Mouse (Mus musculus) retina, postnatal 7 days (tissue): Measurements from ENCODE around the gene Rbm19.
"Not testable (repeated sequence)": the region's sequence is repeated elsewhere in the genome, so short reads cannot be mapped to it uniquely, and the experiment has no call there.

Source experiments
- DNase-seq: peaks from one replicate; pipeline ENCODE4 v3.0.0-alpha.2; 2012; ENCODE audit warnings: low read depth, low spot score

Rbm19 gene

DNA sequence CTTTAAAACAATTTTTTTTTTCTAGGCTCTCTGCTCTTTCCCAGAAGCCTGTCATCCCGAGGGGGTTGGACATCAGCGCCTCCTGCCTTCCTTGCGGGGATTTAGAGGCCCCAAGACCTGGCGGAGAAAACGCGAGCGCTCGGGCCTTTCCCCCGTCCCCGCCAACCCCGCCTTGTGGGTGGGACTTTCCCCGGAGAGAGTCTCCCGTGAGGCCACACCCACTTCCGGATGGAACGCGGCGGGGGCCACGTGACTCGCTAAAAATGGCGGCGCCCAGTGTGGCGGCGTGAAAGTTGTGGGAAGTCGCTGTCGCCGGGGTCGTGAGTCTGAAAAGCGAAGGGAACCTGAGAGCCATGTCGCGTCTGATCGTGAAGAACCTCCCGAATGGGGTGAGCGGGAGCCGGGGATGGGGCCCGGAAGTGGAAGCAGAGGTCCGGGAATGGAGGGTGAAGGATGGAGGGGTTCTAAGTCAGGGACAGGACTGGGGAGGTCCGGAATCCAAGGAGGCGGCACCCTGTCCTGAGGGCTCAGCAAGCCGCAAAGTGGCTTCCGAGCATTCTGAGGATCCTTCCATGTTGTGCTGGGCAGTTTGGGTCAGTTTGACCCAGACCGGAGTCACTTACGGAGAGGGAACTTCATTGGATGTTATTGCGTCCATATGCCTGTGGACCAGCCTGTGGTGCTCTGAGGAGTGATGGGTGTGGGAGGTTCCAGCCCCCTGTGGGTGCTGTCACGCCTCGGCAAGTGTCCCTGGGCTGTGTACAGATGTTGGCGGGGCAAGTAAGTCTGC lies at the start of gene Rbm19:
Gene Rbm19 (plus strand): TSS at position 205 of the 790 bp plus-strand sequence.
- peak; percentile 88 for DNase-seq

DNA sequence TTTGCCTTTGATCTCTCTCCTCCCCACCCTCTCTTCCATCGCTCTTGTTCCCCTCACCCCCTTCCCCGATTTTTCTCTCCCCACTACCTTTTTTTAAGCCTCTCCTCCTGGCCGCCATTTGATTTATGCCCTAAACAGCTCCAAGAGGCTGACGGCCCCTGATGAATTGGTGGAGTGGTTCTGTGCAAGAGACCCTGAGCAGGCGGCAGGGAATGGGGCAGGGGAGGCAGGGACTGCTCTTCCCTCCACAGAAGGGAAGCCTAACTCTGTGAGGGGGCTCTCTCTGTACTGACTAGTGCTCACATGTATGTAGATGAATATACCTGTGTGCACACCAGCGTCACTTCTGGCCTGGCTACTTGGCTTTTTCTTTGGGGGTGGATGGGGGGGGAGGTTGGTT lies 49.0 kb upstream of the Rbm19 start:
- no peak for DNase-seq

DNA sequence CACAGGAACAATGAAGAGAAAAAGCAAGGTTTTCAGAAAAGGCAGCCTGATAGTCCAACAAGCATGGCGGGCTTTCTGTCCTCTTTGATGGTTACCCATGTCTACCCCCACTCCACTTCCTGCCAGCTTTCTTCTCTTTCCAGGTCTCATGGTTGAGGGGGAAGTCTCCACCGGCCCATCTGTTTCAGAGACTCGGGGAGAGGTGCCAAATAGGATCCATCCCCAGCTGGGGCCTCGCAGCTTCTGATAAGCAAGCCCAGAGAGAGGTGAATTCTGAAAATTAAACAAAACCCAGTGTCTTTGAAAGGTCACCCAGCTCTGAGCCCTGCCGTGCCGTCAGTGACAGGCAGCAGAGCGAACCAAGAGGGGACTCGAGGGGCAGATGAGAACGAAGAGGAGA lies 42.2 kb upstream of the Rbm19 start:
- no peak for DNase-seq

DNA sequence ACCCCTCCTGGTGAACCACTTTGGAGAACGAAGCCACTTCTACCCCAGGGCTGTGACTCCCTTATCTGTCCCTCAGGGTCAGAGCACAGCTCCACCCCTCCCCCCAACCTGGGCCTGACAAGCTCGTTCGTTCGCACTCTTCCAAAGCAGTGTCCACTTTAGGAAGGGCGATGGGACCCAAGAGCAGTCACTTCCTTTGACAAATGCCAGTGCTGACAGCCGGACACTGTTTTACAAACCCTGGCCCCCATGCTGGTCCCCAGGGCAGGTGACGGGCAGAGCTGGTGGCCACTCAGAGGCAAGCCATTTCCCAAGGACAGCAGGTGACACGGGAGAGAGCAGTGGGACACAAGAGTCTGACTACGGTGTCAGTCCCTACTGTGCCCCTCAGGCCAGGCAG lies 36.2 kb upstream of the Rbm19 start:
- no peak for DNase-seq

DNA sequence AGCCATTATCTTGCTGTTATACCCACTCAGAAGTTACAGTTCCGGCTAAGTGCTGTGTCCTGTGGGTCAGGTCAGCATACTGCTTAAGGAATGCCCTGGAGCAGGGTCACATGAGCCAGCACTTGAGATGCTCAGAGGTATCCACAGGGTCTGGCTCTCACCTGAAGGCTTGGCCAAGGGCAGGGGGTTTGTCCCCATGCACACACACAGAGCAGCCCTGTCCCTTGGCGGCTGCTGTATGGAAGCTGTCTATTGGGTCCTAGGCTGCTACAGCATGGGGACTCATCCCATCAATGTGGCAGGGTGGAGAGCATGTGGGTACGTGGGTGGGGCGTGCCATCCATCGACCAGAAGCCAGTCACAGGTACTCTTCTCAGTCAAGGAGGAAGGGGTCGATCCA lies 35.8 kb upstream of the Rbm19 start:
- DNase-seq: no peak

DNA sequence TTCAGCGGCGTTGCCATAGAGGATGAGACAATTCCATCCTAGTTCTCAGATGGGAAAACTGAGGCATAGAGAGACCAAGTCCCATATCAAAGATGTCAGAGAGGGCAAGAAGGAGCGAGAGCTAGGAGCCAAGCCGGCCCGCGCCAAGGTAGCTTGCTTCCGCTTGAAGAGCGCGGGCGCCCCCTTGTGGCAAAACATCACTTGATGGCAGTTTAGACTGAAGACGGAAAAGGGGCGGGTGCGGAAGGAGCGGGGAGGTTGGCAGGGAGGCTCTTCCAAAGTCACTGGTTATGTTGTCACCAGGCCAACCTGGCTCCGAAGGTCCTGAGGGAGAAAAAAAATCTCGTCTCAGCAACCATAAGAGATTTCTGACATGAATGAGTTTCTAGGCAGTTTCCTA lies 27.7 kb upstream of the Rbm19 start:
- peak; percentile 80 for DNase-seq

DNA sequence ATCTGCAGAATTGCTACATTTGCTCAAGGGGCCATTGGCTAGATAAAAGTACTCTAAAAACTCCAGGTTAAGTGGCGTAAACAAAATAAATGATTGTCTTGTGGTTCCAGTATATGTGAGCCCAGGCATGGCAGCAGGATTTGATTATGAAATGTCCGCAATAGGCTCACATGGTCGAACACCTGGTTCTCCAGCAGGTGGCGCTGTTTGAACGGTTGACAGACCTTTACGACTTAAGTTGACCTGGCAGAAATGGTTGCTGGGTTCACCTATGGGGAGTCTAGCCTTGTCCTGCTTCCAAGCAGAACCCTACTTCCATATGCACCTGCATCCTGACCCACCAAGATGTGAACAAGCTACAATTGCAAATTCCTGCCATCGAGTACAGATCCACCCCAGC lies 21.7 kb upstream of the Rbm19 start:
- DNase-seq: peak; percentile 37

DNA sequence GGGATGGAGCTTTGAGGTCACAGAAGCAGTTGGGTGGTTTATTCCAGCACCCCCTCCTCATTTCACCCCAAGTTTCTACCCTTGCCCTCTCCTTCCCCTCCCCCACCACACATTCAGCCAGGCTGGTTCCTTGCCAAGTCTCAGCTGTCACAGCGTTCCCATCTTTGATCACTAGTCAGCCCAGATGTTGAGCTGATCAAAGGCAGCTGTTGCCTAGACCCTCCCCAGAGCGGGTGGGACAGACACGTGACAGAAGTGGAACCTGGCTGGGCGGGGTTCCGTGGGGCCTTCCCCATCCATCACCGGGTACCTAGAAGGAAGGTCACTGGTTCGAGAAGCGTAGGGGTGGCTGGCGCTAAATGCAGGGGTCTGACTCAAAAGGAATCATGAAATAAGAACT lies 19.2 kb upstream of the Rbm19 start:
- DNase-seq: no peak

DNA sequence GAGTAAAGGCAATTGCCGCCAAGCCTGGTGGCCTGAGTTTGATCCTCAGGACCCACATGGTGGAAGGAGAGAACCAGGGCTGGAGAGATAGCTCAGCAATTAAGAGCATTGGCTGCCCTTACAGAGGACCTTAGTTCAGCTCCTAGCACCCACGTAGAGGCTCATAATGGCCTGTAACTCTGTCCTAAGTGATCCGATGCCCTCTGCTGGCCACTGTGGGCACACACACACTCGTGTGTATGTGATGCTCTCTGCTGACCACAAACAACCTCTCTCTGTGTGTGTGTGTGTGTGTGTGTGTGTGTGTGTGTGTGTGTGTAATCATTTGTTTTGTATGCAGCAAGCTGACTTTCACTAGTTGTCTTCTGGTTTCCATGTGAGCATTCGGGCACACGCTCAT lies 15.5 kb upstream of the Rbm19 start:
- no peak for DNase-seq

DNA sequence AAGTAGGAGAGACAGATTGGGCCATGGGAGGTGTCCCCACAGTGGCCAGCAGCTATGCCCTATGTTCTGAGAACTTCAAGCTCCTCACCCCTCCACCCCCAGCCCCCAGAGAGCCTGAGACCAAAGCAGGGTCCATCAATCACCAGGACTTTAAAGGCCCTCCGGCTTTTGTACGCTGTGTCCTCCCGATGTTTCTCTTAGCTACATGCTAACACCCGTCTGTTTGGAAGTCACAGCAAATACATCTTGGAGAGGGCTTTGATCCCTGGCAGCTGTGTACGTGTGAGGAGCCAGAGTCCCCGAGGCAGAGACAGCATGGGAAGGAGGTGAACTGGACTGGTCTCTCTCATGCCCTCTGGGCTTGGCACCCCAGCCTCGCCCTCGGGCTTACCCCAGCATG lies 14.2 kb upstream of the Rbm19 start:
- no peak for DNase-seq

DNA sequence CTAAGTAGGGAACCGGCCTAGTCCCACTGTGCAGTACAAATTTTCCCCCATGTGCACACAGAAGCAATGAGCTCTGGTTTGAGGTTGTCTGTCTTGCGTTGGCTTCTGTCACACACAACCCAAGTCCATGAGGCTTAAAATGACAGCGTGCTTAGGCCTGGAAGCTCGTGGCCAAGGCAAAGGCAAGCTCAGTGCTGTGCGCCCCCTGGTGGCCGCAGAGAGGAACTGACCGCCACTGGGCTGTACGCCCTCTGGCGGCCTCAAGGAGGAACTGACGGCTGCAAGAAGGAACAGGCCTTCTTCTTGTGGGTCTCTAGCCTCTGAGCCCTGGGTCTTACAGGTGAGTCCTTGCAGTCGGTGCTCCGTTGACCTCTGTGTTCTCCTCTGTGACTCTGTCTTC lies 13.5 kb upstream of the Rbm19 start:
- peak; percentile 74 for DNase-seq

DNA sequence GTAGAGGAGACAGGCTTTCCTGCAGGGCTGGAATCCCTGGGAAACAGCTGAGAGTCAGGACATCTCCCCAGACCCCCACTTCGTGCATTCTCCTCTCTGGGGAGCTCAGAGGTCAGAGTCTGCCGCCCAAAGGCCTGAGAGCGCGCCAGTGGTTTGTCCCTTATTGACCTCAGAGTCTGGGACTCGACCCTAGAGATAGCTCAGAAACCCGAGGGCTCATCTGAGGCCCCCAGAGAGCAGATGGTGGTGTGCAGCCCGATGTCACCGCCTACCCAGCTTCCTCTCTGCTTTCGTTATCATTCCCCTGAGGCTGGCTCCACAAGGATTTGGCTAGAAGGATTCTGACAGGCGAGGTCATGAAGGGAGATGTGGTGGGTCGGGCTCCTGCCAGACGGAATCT lies 12.8 kb upstream of the Rbm19 start:
- DNase-seq: no peak

DNA sequence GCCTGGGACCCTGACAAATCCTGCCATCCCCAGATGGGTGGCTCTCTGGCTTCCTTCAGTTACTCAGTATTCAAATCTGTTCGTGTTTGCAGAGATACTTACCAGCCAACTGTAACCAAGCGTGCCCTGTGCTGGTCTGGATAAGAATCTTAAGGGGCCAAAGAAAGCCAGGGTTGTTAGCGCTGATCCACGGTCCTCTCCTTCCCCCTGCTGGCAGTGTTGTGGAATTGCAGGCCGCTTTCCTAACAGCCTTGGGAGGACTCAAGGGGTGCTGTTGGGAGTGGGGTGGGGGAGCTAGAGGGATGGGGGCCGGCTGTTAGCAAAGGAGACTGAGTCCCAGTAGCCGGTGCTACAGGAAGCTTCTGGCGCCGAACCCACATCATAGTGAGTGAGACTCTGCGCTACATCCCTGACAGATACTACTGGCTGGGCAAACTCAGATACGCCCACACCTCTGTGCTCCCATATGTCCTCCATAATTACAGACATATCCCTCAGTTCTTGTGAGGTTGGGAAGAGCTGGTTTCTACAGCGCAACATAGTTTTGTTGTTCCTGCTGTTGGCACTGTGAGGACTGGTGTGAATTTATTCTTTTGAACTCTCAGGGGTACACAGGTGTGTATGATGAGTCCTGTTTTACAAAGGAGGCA lies 9.7 kb upstream of the Rbm19 start:
- DNase-seq: peak; percentile 41

DNA sequence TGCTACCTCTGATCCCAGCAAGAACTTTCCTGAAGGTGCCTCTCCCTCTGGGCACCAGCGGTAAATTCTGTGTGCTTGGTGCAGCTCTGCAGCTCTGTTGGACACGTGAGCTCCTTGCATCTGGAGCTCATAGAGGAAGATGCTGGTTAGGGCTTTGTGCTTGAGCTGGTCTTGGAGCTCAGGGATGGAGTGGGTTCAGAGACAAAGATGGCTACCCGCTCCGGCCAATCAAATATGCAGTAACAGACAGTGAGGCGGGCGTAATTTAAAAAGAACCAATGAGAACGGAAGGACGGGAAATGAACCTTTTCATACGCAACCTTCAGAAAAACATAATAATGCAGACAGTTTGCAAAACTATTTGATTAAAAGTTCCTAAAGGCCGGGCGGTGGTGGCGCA lies 1.9 kb upstream of the Rbm19 start:
- DNase-seq: no peak

DNA sequence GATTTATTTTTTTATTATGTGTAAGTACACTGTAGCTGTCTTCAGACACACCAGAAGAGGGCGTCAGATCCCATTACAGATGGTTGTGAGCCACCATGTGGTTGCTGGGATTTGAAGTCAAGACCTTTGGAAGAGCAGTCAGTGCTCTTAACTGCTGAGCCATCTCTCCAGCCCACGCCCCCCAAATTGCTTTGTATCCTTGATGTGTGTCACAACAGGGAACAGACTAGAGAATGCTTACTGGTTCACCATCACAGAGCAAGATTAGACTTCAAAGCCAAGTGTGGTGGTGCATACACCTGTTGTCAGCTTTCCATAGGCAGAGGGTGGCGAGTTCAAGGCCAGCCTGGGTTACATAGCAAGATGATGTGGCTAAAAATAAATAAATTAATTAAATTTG lies 896 bp downstream of the Rbm19 start:
- DNase-seq: not testable (repeated sequence)

DNA sequence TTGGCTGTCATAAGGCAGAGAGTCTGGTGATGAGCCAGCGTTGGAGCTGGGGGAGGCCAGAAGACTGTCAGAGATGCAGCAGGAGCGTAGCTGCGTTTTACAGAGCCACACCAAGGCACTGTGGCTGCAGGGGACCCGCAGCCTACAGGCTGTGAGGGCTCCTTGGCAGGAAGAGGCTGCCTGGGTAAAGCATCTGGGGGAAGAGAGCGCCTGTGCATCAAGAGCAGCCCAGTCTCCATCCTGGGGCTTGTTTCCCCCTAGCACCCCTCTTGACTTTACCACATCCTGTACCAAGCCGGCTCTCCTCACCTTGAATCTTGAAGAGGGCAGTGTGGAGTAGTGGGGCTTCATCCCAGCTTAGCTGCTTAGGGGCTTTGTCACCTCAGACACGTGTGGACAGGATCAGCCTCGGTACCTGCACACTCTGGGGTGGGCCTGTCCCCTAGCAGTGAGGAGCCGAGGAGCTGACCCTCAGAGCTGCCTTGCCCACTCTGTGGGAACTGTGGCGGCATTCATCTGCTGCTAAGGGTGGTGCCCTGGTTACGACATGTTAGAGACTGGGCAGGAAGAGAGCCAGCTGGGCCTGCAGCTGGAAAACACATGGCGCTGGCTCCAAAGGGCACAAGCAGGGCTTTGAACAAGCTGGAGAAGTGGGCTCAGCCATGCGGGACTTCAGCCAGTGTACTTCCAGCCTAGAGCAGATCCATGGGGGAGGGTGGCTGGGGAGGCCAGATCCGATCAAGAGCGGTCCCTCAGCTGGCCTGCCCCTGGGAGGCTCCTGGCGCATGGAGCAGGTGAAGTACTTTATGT lies 8.8 kb downstream of the Rbm19 start:
- no peak for DNase-seq

DNA sequence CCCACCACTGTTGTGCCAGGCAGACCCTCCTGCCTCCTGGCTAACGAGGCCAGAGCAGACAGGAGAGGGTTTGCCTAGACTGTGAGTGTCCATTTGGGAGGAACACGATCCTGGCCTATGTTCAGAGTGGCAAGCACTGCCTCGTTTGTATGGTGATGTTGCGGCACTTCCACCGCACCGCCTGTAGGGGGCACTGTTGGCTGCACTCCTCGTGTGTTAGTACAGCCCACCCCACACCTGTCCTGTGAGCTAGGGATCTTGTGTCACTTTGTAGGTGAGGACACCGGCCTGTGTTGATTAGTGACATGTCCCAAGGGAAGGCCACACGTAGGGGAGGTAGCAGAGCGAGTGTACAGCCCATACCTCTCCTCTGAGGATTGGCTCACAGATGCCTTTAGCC lies 11.4 kb downstream of the Rbm19 start:
- DNase-seq: no peak

DNA sequence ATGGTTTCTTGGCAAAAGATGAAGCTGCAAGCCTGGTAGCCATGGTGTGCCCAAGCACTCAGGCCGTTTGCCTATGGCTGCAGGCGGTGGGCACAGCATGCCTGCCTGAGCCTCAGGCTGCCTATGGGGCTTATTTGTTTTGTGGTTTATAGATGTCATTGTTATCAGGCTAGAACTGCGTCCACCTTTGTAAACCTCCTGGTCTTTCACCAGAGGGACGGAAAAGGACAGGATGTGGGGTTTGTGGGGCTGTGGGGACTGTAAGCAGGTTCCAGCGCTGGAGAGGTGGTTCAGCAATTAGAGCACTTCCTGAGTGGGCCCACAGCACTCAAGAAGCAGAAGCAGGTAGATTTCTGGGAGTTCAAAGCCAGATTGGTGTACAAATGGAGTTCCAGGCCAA lies 12.2 kb downstream of the Rbm19 start:
- DNase-seq: no peak

DNA sequence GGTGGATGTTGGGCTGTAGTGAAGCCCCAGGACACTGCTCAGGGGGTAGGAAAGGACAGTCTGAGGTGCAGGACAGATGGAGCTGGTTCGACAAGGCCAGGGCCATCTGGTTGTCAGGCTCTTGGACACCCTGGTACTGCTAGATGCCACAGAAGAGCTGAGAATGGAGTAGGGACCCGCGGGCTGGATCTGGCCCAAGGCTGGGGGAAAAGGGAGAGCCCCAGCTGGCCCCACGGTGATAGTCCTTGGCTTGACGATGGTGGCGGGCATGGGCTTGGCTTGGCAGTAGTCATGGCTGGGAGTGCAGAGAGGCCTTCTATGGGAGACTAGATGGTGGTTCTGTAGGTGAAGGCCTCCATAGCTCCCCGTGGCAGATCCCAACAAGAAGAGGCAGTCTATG lies 12.8 kb downstream of the Rbm19 start:
- DNase-seq: no peak

DNA sequence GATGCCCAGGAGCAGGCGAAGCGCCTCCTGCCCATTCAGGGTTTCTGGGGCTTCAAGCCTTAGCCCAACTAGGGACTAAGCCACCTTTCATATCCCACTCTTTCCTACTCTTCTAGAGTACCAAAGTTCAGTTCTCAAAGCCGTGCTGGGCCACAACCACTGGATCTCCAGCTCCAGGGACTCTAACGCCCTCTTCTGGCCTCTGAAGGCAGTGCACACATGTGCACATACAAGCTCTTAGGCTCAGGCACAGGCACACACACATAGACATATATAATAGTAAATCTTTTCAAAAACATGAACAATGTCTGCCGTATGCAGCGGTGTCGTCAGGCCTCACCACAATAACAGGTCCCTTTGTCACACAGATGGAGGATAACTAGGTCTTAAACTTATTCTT lies 13.5 kb downstream of the Rbm19 start:
- no peak for DNase-seq

DNA sequence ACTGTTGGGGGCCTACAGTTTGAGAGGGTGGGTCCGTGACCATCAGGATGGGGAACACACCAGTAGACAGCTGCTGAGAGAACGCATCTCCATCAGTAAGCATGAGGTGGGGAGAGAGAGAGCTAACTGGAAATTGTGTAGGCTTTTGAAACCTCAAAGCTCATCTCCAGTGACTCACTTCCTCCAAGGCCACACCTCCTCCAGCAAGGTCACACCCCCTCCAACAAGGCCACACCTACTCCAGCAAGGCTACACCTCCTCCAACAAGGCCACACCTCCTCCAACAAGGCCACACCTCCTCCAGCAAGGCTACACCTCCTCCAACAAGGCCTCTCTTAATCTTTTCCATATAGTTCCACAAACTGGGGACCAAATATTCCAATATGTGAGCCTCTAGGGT lies 13.9 kb downstream of the Rbm19 start:
- no peak for DNase-seq

DNA sequence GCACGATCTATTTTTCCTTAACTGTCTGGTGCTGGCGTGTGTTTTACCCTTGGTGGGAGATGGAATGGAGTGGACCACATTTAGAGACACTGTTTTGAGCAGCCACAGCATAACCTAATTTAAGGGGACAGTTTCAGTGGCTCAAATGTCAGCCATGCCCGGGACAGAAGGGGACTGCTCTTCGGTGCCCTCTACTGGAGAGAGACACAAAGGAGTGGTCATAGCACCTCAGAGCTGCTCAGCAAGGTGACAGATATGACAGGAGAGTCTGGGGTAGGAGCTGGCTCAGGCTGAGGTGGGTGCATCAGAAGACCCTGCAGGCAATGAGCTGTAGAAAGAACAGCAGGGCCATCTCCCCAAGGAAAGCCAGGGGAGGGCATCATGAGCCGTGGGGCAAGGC lies 15.3 kb downstream of the Rbm19 start:
- DNase-seq: no peak

DNA sequence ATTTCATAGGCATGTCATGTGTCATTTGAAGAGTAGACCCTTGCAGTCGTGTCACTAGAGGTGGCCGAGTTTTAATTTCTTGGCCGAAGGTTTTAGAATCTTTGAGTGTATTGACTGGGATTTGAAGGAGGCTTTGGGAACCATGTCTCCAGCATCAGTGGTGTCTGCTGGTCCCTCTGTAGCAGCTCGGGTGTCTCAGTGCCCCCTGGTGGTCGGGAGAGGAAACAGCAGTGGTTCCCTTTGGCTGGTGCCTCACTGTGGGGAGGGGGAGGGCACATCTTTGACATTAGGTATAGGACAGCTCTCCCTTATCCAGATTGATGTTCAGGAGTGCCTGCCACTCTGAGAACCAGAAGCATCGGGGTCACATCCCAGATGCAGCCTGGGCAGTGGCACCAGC lies 17.7 kb downstream of the Rbm19 start:
- peak; percentile 30 for DNase-seq
